Mouse (Mus musculus) ES-Bruce4 (cell line): ENCODE measurements around the gene 4930550C14Rik.

ENCODE experiments used
- CTCF ChIP-seq: IDR thresholded peaks from one replicate; pipeline ENCODE4 v1.8.1; 2011; ENCODE audit warnings: low read depth, low read length
- EP300 ChIP-seq: IDR thresholded peaks from 2 replicates; pipeline ENCODE4 v1.6.1; 2011; ENCODE audit warnings: low read depth, low read length; ENCODE audit not compliant: insufficient read depth

- TF ChIP-seq CTCF (no peak), EP300 (no peak)
Observed at GRCm38 (mm10) chr9:53426726-53427125, 24.6 kb downstream of the 4930550C14Rik start.
